In the genomic region with DNA sequence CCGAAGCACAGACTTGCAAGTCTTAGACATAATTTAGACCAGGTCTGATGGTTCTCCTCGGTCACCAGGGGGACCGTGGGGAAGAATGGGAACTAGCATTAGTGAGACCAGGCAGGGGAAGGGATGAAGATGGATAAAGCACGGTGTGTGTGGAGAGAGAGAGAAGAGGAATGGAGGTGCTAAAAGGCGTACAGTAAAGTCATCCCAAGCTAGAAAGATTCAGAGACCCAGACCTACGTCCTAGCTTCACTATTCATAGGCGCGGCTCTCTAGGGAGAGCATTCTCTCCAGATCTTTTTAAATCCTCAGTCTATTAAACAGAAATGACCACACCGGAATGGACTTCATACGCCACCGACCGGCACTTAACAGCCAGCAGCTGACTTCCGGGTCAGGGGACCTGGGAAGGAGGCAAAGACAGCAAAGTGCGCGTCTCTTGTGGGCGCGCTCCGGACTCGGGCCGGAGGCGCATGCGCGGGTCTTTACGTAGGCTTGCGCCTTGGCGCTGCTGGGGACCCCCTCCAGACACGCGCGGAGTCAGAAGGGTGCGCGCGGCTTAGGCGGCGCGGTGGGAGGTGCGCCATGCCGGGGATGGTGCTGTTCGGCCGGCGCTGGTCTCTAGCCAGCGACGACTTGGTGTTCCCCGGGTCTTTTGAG, we compare ENCODE assay signal across 7 mouse cellular contexts. TPM values are rescaled to one million over a fixed set of nuclear protein-coding genes. Genes with fewer than 3 reads are reported as not detected.
A peak's percentile ranks its signal among the peaks of the same experiment; 100 is the strongest.
DNase-seq lines count a peak whose midpoint lies in the region; ATAC-seq lines count a peak whose summit lies in the region.

A gene (plus strand): TSS at position 485 of the 657 bp plus-strand sequence.

- ATAC-seq in embryonic facial prominence, embryonic 11.5 days (replicated peaks; ENCODE audit: insufficient number of reproducible peaks, low FRiP score, low TSS enrichment, low read depth), result peak; percentile 95
- ATAC-seq in limb, embryonic 11.5 days (ENCODE audit: insufficient number of reproducible peaks, low FRiP score, low TSS enrichment, low read depth), result peak; percentile 90
- ATAC-seq in midbrain, embryonic 14.5 days (ENCODE audit: low FRiP score, low TSS enrichment), result peak; percentile 91; the same call in 1 of the 2 replicates

- H3K36me3 ChIP-seq in embryonic facial prominence, embryonic 11.5 days (replicated peaks; ENCODE audit: control insufficient read depth, insufficient read depth, low read depth, low read length), result no peaks in the 10 kb centered on the region
- H3K36me3 ChIP-seq in limb, embryonic 11.5 days (ENCODE audit: control insufficient read depth, insufficient read depth, low read length), result no peaks in the 10 kb centered on the region
- H3K36me3 ChIP-seq in midbrain, embryonic 14.5 days (ENCODE audit: control insufficient read depth, insufficient read depth, low read length), result peaks cover 19% of the 10 kb centered on the region

- H3K4me3 ChIP-seq in embryonic facial prominence, embryonic 11.5 days (ENCODE audit: low read depth, low read length), result peak within 1 kb of the TSS; percentile 66
- H3K4me3 ChIP-seq in limb, embryonic 11.5 days (ENCODE audit: low read depth, low read length), result peak within 1 kb of the TSS; percentile 70
- H3K4me3 ChIP-seq in midbrain, embryonic 14.5 days (replicated peaks; ENCODE audit: low read depth, low read length), result peak within 1 kb of the TSS; percentile 78

- DNase-seq in adrenal gland, postnatal 14 days, result peak; percentile 94
- peak; percentile 94 for DNase-seq in embryonic facial prominence, embryonic 11.5 days (ENCODE audit: low spot score)
- peak; percentile 99 for DNase-seq in heart, adult 11 months
- peak; percentile 87 for DNase-seq in kidney, adult 18-20 months
- peak; percentile 87 for DNase-seq in limb, embryonic 11.5 days (ENCODE audit: low spot score)
- peak; percentile 98 for DNase-seq in midbrain, embryonic 14.5 days
- peak; percentile 84 to 88 for DNase-seq in spleen, adult 18-20 months

- H3K4me2 ChIP-seq in embryonic facial prominence, embryonic 11.5 days (ENCODE audit: low read depth, low read length), result peak within 1 kb of the TSS; percentile 89
- H3K4me2 ChIP-seq in limb, embryonic 11.5 days (ENCODE audit: low read depth, severe bottlenecking), result peak within 1 kb of the TSS; percentile 91
- peak within 1 kb of the TSS; percentile 83 for H3K4me2 ChIP-seq in midbrain, embryonic 14.5 days (ENCODE audit: low read length)

- H3K27ac ChIP-seq in embryonic facial prominence, embryonic 11.5 days (replicated peaks; ENCODE audit: low read depth, low read length), result 0 out of 2 replicates have a peak within 1 kb of the TSS, but pooled peaks have one; percentile 28
- H3K27ac ChIP-seq in limb, embryonic 11.5 days (replicated peaks; ENCODE audit: low read depth, low read length), result no peak within 1 kb of the TSS
- H3K27ac ChIP-seq in midbrain, embryonic 14.5 days (replicated peaks; ENCODE audit: low read depth, low read length), result peak within 1 kb of the TSS; percentile 77

- no peaks in the 10 kb centered on the region for H3K4me1 ChIP-seq in embryonic facial prominence, embryonic 11.5 days (ENCODE audit: control insufficient read depth, insufficient read depth, low read length)
- peaks cover 2% of the 10 kb centered on the region; the same call in 1 of the 2 replicates for H3K4me1 ChIP-seq in limb, embryonic 11.5 days (ENCODE audit: control insufficient read depth, insufficient read depth, low read length)
- peaks cover 15% of the 10 kb centered on the region for H3K4me1 ChIP-seq in midbrain, embryonic 14.5 days (ENCODE audit: control insufficient read depth, insufficient read depth, low read length)

- H3K9me3 ChIP-seq in embryonic facial prominence, embryonic 11.5 days (replicated peaks; ENCODE audit: control insufficient read depth, low read length), result no peaks in the 10 kb centered on the region
- no peaks in the 10 kb centered on the region for H3K9me3 ChIP-seq in limb, embryonic 11.5 days (ENCODE audit: control insufficient read depth, low read length)
- no peaks in the 10 kb centered on the region for H3K9me3 ChIP-seq in midbrain, embryonic 14.5 days (ENCODE audit: control insufficient read depth, low read length)

- 2% methylated on average over 43 of the region's 43 CpGs for WGBS in embryonic facial prominence, embryonic 11.5 days
- under 1% methylated on average over 43 of the region's 43 CpGs for WGBS in limb, embryonic 11.5 days
- 1% methylated on average over 43 of the region's 43 CpGs for WGBS in midbrain, embryonic 14.5 days

- peak within 1 kb of the TSS; percentile 81 for H3K9ac ChIP-seq in embryonic facial prominence, embryonic 11.5 days (replicated peaks; ENCODE audit: low read length)
- peak within 1 kb of the TSS; percentile 67 for H3K9ac ChIP-seq in limb, embryonic 11.5 days (ENCODE audit: low read length)
- peak within 1 kb of the TSS; percentile 78 for H3K9ac ChIP-seq in midbrain, embryonic 14.5 days (replicated peaks; ENCODE audit: low read length)

- H3K27me3 ChIP-seq in embryonic facial prominence, embryonic 11.5 days (ENCODE audit: control insufficient read depth, insufficient read depth, low read length), result no peaks in the 10 kb centered on the region
- no peaks in the 10 kb centered on the region for H3K27me3 ChIP-seq in limb, embryonic 11.5 days (ENCODE audit: control insufficient read depth, insufficient read depth, low read length)
- no peaks in the 10 kb centered on the region for H3K27me3 ChIP-seq in midbrain, embryonic 14.5 days (ENCODE audit: control insufficient read depth, insufficient read depth, low read length)

RNA-seq across cellular contexts. Expression of the gene that starts here (rescaled TPM):
- 11.2 and 13.1 TPM in 2 replicates for total RNA-seq in adrenal gland, postnatal 14 days (2021)
- 7.2 and 7.3 TPM in 2 replicates for polyA plus RNA-seq in embryonic facial prominence, embryonic 11.5 days (2014; fragmentation: Nextera tagmentation; extraction: Ambion mirVana)
- polyA plus RNA-seq in limb, embryonic 11.5 days (2014; fragmentation: Nextera tagmentation; extraction: Ambion mirVana), result 9.2 and 9.4 TPM in 2 replicates
- 17.6 and 17.8 TPM in 2 replicates for polyA plus RNA-seq in midbrain, embryonic 14.5 days (2014; fragmentation: Nextera tagmentation; extraction: Ambion mirVana)
